Mouse (Mus musculus) spleen, adult 2 months (tissue): Measurements from ENCODE around the gene Senp5.

Experiments
- CTCF ChIP-seq: fragments of 200-500 bp; IDR thresholded peaks from 2 replicates; pipeline ENCODE4 v1.5.1; 2011; ENCODE audit warnings: mild to moderate bottlenecking, inconsistent platforms; ENCODE audit not compliant: insufficient read depth, insufficient read length, insufficient replicate concordance; ENCODE audit errors: extremely low read depth
- POLR2A ChIP-seq: fragments of 200-500 bp; IDR thresholded peaks from 2 replicates; pipeline ENCODE4 v1.6.1; 2011; ENCODE audit warnings: low read depth, low read length, inconsistent platforms

DNA sequence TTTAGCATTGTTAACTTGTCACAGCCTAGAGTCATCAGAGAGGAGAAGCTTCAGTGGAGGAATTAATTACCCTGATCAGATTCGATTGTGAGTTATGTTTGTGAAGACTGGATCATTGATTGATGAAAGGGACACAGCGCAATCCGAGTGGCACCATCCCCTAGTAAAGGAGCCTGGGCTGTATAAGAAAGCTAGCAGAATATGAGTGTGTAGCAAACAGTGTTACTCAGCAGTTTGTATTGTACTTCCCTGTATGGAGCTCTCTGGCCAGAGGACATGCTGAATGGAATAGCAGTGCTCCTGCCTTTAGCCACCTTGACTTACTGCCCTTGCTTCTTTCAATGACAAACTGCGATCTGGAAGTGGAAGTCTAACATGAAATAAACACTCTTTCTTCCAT lies 7.2 kb upstream of the Senp5 start:
- TF ChIP-seq CTCF = no peak
- no peak for TF ChIP-seq POLR2A
